Mouse (Mus musculus) frontal cortex, adult (tissue): ENCODE measurements around the gene Angel1.

Experiments used
- ATAC-seq: cut with Nextera tagmentation; 2 replicates; pipeline ENCODE4 v1.9.2; 2017; ENCODE audit warnings: mild to moderate bottlenecking, moderate library complexity, mixed read lengths; ENCODE audit not compliant: low TSS enrichment

Angel1 gene

DNA sequence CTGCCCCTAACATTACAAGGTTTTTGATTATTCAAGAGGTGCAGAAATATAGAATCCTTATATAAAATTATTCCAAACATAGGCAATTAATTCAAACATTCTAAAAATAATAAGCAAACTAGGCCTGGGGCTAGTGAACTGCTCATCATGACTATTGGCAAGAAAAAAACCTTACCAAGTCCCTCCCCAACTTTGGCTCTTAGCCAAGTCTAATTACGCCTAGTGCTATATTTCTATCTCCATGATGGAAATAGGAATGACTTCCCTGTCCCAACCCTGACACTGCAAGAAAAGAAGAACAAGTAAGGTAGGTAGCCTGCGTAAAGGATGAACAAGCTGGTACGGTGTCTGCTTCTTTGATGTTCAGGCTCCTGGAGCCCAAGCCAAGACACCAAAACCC is 23.6 kb downstream of the Angel1 start:
- ATAC-seq = no peak

GRCm38 (mm10) chr12:86701491-86701890 is 24.8 kb downstream of the Angel1 start:
- ATAC-seq = no peak

DNA sequence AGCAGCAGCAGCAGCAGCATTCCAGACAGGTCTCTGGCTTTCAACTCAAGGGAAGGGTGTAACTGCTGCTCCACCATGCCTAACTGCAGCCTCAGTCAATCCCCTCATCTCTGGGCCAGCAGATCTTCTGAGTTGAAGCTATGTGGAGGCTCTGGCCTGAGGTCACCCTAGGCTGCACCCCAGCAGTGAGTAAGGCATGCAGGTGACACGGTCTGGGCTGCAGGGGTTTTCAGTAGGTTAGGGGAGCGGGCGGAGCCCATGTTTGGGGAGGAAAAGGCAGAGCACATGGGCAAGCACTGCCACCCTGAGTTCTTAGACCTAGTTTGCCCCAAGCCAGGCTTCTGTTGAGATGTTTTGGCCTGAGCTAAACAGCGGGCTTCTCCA is 25.3 kb downstream of the Angel1 start:
- ATAC-seq = no peak; the same call in 1 of the 2 replicates

DNA sequence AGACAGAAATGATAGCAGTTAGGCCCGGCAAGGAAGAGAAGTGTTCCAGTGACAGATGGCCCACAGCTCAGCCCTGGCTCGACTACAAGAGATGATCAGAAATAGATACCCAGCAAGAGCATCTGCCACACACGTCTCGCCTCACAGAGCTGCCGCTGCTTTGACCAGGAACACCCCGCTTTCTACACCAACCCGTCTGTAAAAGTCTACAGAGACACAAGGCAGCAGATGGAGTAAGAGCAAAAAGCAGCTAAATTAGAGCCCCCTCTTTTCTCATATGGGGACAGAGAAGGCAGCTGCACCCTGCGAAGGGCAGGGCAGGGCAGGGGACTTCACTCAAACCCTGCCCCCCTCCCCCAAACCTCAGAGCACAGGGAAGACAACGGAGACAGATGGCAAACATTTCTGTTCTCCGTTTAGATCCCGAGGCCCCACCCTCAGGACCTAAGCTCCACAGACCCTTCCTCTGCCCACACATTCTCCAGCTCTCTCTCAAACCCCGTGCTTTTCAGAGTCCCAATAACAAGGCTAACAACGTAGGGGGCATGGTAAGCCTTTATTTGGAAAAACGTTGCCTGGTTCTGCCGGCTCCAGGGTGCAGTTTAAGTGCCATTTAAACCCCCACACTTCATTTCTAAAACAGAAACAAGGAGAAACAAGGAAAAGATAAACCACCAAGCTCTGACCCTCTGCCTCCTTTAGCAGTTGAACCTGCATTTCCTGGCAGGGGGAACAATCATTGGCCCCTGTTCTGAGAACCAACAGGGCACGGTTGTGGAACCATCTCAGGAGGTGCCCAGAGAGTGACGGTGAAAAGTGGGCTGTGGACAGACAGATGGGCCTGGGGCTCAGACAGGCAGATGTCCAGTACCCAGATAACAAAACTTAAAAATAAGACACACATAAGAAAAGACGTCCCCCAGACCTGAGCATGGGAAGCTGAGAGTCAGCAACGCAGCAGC is 26.0 kb downstream of the Angel1 start:
- peak; percentile 75 for ATAC-seq

DNA sequence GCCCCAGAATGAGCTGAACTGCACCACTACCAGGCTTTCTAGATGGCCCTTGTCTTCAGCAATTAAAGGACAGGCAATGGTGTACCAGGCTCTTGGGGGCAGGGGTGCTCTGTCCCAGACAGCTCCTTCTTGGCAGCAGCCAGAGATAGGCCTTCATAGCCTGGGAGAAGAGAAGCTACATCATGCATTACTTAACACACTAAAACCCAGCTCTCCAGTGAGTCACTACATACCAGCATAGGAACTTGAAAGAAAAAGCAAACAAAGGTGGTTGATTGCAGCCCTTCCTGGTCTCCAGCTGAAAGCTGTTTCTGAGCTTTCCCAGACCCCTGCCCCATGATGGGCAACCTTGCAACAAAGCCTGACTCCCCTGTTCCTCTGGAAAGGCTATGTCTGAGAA is 27.7 kb downstream of the Angel1 start:
- peak; percentile 26; the same call in 1 of the 2 replicates for ATAC-seq

- ATAC-seq = no peak
These were observed 28.3 kb downstream of the Angel1 start for GRCm38 (mm10) chr12:86697996-86698395.

- ATAC-seq = no peak
These were observed 31.8 kb downstream of the Angel1 start for GRCm38 (mm10) chr12:86694441-86694840.

DNA sequence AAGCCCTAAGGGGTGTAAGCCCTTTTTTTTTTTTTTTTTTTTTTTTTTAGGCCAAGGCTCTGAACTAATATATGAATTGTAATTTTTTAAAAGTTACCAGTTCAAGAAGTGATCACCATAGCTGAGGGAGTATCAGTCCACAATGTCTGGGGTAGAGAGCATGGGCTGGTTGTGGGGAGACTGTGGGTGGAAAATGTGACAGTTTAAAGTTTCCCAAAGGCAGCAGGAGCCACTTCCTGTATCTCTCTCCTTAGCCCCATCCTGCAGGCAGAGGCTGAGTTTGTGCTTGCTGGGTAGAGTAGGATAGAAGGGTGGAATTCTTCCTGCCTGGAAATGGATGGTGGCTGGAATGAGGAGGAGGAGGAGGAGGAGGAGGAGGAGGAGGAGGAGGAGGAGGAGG is 32.9 kb downstream of the Angel1 start:
- no peak for ATAC-seq

DNA sequence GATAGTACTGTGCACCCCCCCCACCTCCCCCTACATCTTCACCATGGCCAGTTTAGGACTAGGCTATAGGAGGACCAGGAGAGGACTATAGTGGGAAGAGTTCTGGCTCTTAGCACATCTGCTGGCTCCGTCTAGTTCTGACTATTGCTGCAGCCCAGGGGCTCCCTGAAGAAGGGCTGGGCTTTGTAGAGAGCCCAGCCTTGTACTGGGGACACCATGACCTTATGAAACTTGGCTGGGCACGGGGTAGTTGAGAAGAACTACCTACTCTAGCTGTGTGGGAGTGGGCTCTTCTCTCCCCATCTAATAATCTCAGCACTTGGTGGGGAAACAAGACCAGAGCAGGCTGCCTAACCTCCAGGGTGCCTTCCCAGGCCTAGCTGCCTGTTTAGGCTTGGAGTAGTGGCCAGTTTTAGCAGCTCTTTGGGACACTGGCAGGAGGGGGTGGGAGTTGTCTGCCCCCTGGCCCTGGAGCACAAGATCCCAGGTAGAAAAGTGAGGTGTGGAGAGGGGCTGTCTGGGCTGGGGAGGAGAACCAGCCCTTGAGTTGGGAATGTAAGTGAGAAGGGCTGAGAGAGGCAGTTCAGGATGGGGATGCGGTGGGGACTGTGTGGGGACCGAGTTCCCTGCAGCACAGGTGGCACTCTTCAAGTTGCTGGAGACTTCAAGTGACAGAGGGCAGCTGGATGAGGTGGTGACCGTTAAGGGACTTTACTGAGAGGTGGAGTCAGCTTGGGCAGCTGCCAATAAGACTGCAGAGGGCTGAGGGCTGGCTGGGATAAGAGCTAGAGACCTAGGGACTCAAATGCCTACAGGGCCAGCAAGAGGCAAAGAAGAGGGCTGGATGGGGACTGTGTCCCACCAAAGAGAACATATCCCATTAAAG is 33.5 kb downstream of the Angel1 start:
- ATAC-seq = no peak

DNA sequence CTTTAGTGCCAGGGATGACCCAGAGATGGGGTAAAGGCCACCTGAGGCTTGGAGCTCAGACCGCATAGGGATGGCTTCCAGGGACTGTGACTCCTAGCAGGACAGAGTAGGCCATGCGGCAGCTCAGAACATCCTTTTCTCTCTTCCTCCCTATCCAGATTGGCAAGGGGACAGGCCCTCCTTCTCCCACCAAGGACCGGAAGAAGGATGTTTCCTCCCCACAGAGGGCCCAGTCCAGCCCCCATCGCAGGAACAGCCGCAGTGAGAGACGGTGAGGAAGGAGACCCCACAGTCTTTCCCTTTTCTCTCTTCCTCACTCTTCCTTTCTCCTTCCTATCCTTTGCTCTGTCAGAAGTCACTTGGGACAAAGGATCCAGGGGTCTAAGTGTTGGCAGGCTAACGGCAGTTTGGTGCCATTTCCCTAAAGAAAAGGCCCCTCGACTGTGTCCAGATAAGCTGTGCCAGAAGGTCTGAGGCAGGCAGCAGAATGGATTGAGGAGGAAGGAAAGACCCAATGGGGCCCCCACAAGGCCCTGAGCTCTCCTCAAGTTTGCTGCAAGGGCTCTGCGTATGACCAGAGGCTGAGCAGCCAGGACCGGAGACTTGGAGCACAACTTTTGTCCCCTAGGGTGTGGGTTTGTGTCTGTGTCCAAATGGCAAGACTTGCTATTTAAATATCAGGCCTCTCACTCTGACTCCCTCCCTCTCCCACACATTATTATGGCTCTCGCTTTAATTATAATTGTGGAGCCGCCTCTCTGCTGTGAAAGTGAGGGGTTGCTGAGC is 35.4 kb downstream of the Angel1 start:
- ATAC-seq = no peak

GRCm38 (mm10) chr12:86688917-86689316 is 37.3 kb downstream of the Angel1 start:
- ATAC-seq = no peak

DNA sequence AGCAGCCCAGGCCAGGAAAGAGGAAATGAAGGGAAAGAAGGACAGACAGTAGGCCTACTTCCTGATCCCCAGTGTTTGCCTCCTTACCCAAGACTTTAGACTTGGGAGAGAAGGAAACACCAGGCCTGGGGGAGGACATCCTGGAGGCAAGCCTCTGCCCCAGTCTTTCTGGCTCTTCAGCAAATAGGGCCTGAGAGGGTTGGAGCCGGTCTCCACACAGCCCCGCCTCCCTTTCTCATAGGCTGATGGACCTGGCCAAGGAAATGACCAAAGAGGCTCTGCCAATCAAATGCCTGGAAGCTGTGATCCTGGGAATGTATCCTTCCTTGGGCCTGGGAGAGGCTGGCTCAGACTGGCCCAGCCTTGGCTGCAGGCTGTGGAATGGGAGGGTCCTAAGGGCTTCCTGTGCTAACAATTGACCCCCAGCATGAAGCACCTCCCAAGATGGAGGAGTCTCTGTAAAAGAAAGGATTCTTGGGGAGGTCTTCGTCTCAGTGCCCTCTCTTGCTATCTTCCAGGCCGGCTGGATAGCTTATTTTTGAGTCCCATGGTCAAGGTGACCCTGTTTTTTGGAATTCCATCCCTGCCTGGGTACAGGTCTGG is 38.2 kb downstream of the Angel1 start:
- no peak for ATAC-seq

GRCm38 (mm10) chr12:86687445-86687955 is 38.8 kb downstream of the Angel1 start:
- no peak for ATAC-seq

DNA sequence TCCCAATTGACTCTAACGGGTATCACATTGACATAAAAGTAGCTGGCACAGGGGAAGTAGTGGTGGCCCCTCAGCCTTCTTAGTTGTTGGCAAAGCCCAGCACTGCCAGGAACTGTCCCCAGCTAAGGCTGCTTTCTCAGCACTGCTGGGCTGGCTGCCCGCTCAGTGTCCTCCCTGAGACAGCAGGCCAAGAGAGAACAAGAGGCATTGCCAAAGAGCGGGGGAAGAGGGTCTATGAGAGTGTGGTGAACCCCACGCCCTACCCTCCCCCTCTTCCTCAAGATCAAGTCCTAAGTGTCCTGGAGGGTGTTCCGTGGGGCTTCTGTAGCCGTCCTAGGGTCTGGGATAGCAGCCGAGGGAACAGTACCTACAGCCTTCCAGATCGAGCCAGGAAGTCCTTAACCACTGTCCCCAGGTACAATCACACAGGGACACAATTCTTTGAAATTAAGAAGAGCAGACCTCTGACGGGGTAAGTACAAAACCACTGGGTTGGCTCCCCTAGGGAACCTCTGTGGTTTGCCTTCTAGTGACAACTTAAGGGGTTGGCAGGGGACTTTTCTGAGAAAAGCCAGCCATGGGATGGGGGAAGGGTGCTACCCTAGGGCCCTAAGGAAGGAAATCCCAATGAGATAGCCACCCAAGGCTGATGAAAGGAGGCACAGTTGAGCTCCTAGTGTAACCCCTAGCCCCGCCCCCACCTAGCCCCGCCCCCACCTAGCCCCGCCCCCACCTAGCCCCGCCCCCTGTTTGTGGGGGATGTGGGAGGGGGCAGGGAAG is 39.5 kb downstream of the Angel1 start:
- ATAC-seq = no peak

DNA sequence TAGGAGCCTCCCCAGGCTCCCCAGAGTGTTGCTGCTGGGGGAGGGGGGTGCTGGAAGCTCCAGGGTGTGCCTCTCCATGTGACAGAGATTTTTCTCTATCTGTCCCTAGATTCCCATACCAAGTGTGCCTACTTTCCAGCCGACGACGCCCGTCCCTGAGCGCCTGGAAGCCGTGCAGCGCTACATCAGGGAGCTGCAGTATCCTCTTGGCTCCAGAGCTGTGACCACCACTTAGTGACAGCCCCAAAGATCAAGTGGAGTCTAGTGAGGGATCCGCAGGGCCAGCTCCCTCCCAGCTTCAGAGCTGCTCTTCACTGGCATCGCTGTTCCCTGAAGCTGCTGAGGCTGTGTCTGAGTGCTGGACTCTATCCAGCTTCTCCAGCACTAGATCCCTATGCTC is 41.0 kb downstream of the Angel1 start:
- peak; percentile 33 for ATAC-seq

- no peak for ATAC-seq
These were observed 42.6 kb downstream of the Angel1 start for GRCm38 (mm10) chr12:86683698-86684097.

DNA sequence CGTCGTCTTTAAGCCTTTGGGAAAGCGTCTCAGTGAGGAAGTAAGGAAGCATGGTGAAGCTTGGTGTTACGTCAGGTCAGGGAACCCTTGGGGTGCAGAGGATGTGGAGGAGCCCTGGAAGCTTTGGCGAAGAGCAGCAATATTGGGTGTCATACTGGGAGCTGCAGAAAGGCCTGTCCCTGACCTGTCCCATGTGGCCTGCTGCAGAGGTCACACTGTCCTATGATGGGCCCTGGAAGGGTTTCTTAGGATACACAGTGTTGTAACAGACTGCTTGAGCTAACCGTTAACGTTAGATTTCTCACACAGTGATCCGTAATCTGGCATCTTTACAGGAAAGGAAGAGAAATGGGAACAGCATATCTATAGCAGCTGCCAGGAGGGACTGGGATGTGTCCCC is 44.1 kb downstream of the Angel1 start:
- peak; percentile 10; the same call in 1 of the 2 replicates for ATAC-seq

GRCm38 (mm10) chr12:86681626-86682025 is 44.6 kb downstream of the Angel1 start:
- no peak for ATAC-seq

- ATAC-seq = 0 out of 2 replicates have a peak, but pooled peaks have one; percentile 16
These were observed 45.6 kb downstream of the Angel1 start for GRCm38 (mm10) chr12:86680591-86681193.

DNA sequence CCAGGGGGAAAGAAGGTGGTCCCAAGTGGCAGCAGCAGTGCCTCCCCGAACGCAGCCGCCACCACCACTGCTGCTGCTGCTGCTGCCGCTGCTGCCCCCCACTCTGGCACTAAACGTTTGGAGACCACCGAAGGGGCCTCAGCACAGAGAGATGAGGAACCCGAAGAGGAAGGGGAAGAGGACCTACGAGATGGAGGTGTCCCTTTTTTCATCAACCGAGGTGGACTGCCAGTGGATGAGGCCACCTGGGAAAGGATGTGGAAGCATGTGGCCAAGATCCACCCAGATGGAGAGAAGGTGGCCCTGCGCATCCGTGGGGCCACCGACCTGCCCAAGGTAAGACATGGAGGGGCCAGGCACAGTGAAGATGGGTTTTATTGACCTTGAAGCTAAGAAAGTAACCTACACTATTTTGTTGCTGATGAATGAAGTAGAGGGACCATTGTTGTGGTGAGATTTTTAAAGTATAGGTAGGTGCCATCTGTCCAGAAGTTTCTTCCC is 46.2 kb downstream of the Angel1 start:
- ATAC-seq = no peak
